Mouse (Mus musculus) hindbrain, embryonic 13.5 days (tissue): ENCODE measurements at regions not wholly inside any gene's neighbourhood (a gene's known extent, or its start where the extent isn't known, plus 50 kb on each side); places are given as distances from the start of the nearest gene placed in this dataset.

Experiments
- ATAC-seq: fragments of 200-750 bp; cut with Nextera tagmentation; 2 replicates; pipeline ENCODE4 v1.8.0; 2017; ENCODE audit warnings: moderate TSS enrichment; ENCODE audit not compliant: low FRiP score
- H3K27ac ChIP-seq: fragments of 300-500 bp; sonication (generic); 2 replicates; pipeline ENCODE4 v1.5.1; 2015; ENCODE audit warnings: inconsistent platforms, mild to moderate bottlenecking, moderate library complexity
- H3K27me3 ChIP-seq: fragments of 300-500 bp; sonication (generic); 2 replicates; pipeline ENCODE4 v1.6.1; 2015; ENCODE audit warnings: mild to moderate bottlenecking, inconsistent platforms
- H3K36me3 ChIP-seq: fragments of 300-500 bp; sonication (generic); 2 replicates; pipeline ENCODE4 v1.6.1; 2015; ENCODE audit warnings: mild to moderate bottlenecking, inconsistent platforms
- H3K4me1 ChIP-seq: fragments of 300-500 bp; sonication (generic); replicated peaks from 2 replicates; pipeline ENCODE4 v1.6.1; 2015; ENCODE audit warnings: inconsistent platforms
- H3K4me2 ChIP-seq: fragments of 300-500 bp; sonication (generic); 2 replicates; pipeline ENCODE4 v1.6.1; 2015; ENCODE audit warnings: inconsistent platforms, mild to moderate bottlenecking, moderate library complexity
- H3K4me3 ChIP-seq: fragments of 300-500 bp; sonication (generic); 2 replicates; pipeline ENCODE4 v1.5.1; 2015; ENCODE audit warnings: mild to moderate bottlenecking, inconsistent platforms
- H3K9ac ChIP-seq: fragments of 300-500 bp; sonication (generic); 2 replicates; pipeline ENCODE4 v1.6.1; 2015; ENCODE audit warnings: mild to moderate bottlenecking, inconsistent platforms
- H3K9me3 ChIP-seq: fragments of 300-500 bp; sonication (generic); 2 replicates; pipeline ENCODE4 v1.6.1; 2016; ENCODE audit warnings: inconsistent platforms
- WGBS: fragments of 180-500 bp; shearing (Covaris S2); methylation state at CpG from one replicate; pipeline ENCODE4 v1.1.7; 2015; 5-methylcytosine and 5-hydroxymethylcytosine counted together

- Histone ChIP-seq H3K4me3 (no peak overlapping the region), H3K27ac (no peak overlapping the region), H3K36me3 (no peaks in the 10 kb centered on the region), H3K27me3 (no peaks in the 10 kb centered on the region), H3K9me3 (no peaks in the 10 kb centered on the region), H3K4me2 (no peak overlapping the region), H3K4me1 (no peaks in the 10 kb centered on the region), H3K9ac (no peak overlapping the region)
- ATAC-seq, result no peak
- WGBS, result 58% methylated on average over 1 of the region's 1 CpGs
Measured at GRCm38 (mm10) chr14:45714311-45714710, 56.4 kb upstream of the Ddhd1 start.

GRCm38 (mm10) chr14:45714786-45715185 lies 56.8 kb upstream of the Ddhd1 start:
- Histone ChIP-seq H3K4me1 (no peaks in the 10 kb centered on the region), H3K9ac (no peak overlapping the region), H3K36me3 (no peaks in the 10 kb centered on the region), H3K4me2 (no peak overlapping the region), H3K4me3 (no peak overlapping the region), H3K27me3 (no peaks in the 10 kb centered on the region), H3K27ac (no peak overlapping the region), H3K9me3 (no peaks in the 10 kb centered on the region)
- no peak for ATAC-seq

GRCm38 (mm10) chr14:45716100-45716499 lies 58.2 kb upstream of the Ddhd1 start:
- WGBS, result 0% methylated on average over 1 of the region's 1 CpGs
- no peak for ATAC-seq
- no peaks in the 10 kb centered on the region for H3K4me1 ChIP-seq
- no peak overlapping the region for H3K27ac ChIP-seq
- H3K4me3 ChIP-seq, result no peak overlapping the region
- no peaks in the 10 kb centered on the region for H3K9me3 ChIP-seq
- no peak overlapping the region for H3K4me2 ChIP-seq
- H3K36me3 ChIP-seq, result no peaks in the 10 kb centered on the region
- no peaks in the 10 kb centered on the region for H3K27me3 ChIP-seq
- no peak overlapping the region for H3K9ac ChIP-seq

GRCm38 (mm10) chr14:45722887-45723286 lies 64.9 kb upstream of the Ddhd1 start:
- Histone ChIP-seq H3K27me3 (no peaks in the 10 kb centered on the region), H3K4me1 (no peaks in the 10 kb centered on the region), H3K27ac (no peak overlapping the region), H3K36me3 (no peaks in the 10 kb centered on the region), H3K9me3 (no peaks in the 10 kb centered on the region), H3K4me3 (no peak overlapping the region), H3K9ac (no peak overlapping the region), H3K4me2 (no peak overlapping the region)
- WGBS, result 27% methylated on average over 6 of the region's 6 CpGs
- ATAC-seq, result no peak

- Histone ChIP-seq H3K36me3 (no peaks in the 10 kb centered on the region), H3K4me3 (no peak overlapping the region), H3K27ac (no peak overlapping the region), H3K9me3 (no peaks in the 10 kb centered on the region), H3K27me3 (no peaks in the 10 kb centered on the region), H3K9ac (no peak overlapping the region), H3K4me1 (no peaks in the 10 kb centered on the region), H3K4me2 (no peak overlapping the region)
- ATAC-seq, result no peak
- 94% methylated on average over 2 of the region's 2 CpGs for WGBS
Measured at GRCm38 (mm10) chr14:45724341-45724740, 66.4 kb upstream of the Ddhd1 start.

- Histone ChIP-seq H3K4me3 (no peak overlapping the region), H3K4me2 (no peak overlapping the region), H3K27ac (no peak overlapping the region), H3K36me3 (no peaks in the 10 kb centered on the region), H3K9ac (no peak overlapping the region), H3K9me3 (no peaks in the 10 kb centered on the region), H3K4me1 (no peaks in the 10 kb centered on the region; the same call in 1 of the 2 replicates), H3K27me3 (no peaks in the 10 kb centered on the region)
- WGBS, result 68% methylated on average over 10 of the region's 10 CpGs
- ATAC-seq, result no peak
Measured at GRCm38 (mm10) chr14:45734530-45735410, 76.8 kb upstream of the Ddhd1 start.

- ATAC-seq, result no peak
Measured at GRCm38 (mm10) chr14:45737966-45738365, 80.0 kb upstream of the Ddhd1 start.

GRCm38 (mm10) chr14:45739638-45740037 lies 81.7 kb upstream of the Ddhd1 start:
- no peak overlapping the region for H3K4me3 ChIP-seq
- no peaks in the 10 kb centered on the region for H3K27me3 ChIP-seq
- H3K36me3 ChIP-seq, result no peaks in the 10 kb centered on the region
- no peaks in the 10 kb centered on the region; the same call in 1 of the 2 replicates for H3K4me1 ChIP-seq
- no peak for ATAC-seq
- no peak overlapping the region for H3K27ac ChIP-seq
- no peaks in the 10 kb centered on the region for H3K9me3 ChIP-seq
- no peak overlapping the region for H3K9ac ChIP-seq
- H3K4me2 ChIP-seq, result no peak overlapping the region

More at GRCm38 (mm10) chr14:45737966-45738365, 80.0 kb upstream of the Ddhd1 start:
- Histone ChIP-seq H3K27ac (no peak overlapping the region), H3K27me3 (no peaks in the 10 kb centered on the region), H3K36me3 (no peaks in the 10 kb centered on the region), H3K9me3 (no peaks in the 10 kb centered on the region), H3K9ac (no peak overlapping the region), H3K4me3 (no peak overlapping the region), H3K4me1 (no peaks in the 10 kb centered on the region; the same call in 1 of the 2 replicates), H3K4me2 (no peak overlapping the region)
- WGBS, result 87% methylated on average over 2 of the region's 2 CpGs

GRCm38 (mm10) chr14:45740662-45741061 lies 82.7 kb upstream of the Ddhd1 start:
- ATAC-seq, result no peak
- 32% methylated on average over 3 of the region's 3 CpGs for WGBS

GRCm38 (mm10) chr14:45746176-45746575 lies 88.2 kb upstream of the Ddhd1 start:
- H3K4me1 ChIP-seq, result no peaks in the 10 kb centered on the region
- no peak for ATAC-seq
- no peak overlapping the region for H3K9ac ChIP-seq
- H3K4me2 ChIP-seq, result no peak overlapping the region
- no peaks in the 10 kb centered on the region for H3K27me3 ChIP-seq
- 87% methylated on average over 5 of the region's 5 CpGs for WGBS
- H3K36me3 ChIP-seq, result no peaks in the 10 kb centered on the region
- no peak overlapping the region for H3K4me3 ChIP-seq
- no peaks in the 10 kb centered on the region for H3K9me3 ChIP-seq
- H3K27ac ChIP-seq, result no peak overlapping the region

More at GRCm38 (mm10) chr14:45740662-45741061, 82.7 kb upstream of the Ddhd1 start:
- Histone ChIP-seq H3K9ac (no peak overlapping the region), H3K27ac (no peak overlapping the region), H3K4me3 (no peak overlapping the region), H3K36me3 (no peaks in the 10 kb centered on the region), H3K4me2 (no peak overlapping the region), H3K4me1 (no peaks in the 10 kb centered on the region; the same call in 1 of the 2 replicates), H3K27me3 (no peaks in the 10 kb centered on the region), H3K9me3 (no peaks in the 10 kb centered on the region)

GRCm38 (mm10) chr14:45757376-45757775 lies 99.4 kb upstream of the Ddhd1 start:
- no peak for ATAC-seq
- H3K27me3 ChIP-seq, result no peaks in the 10 kb centered on the region
- H3K4me3 ChIP-seq, result no peak overlapping the region
- no peaks in the 10 kb centered on the region for H3K4me1 ChIP-seq
- no peak overlapping the region for H3K27ac ChIP-seq
- H3K36me3 ChIP-seq, result no peaks in the 10 kb centered on the region
- H3K4me2 ChIP-seq, result no peak overlapping the region
- H3K9me3 ChIP-seq, result no peaks in the 10 kb centered on the region
- WGBS, result 0% methylated on average over 1 of the region's 1 CpGs
- H3K9ac ChIP-seq, result no peak overlapping the region

GRCm38 (mm10) chr14:45760890-45761680 lies 103.1 kb upstream of the Ddhd1 start:
- Histone ChIP-seq H3K4me1 (no peaks in the 10 kb centered on the region), H3K9me3 (no peaks in the 10 kb centered on the region), H3K4me3 (no peak overlapping the region), H3K36me3 (no peaks in the 10 kb centered on the region), H3K4me2 (no peak overlapping the region), H3K27me3 (no peaks in the 10 kb centered on the region), H3K27ac (no peak overlapping the region), H3K9ac (no peak overlapping the region)
- 96% methylated on average over 16 of the region's 16 CpGs for WGBS
- ATAC-seq, result no peak
